Mouse (Mus musculus): ENCODE data around the gene Kif21b. TPM values are rescaled to one million over a fixed set of nuclear protein-coding genes. Genes with fewer than 3 reads are reported as not detected.

Gene Kif21b
- 22.5 and 40.5 TPM in 2 replicates for polyA plus RNA-seq (2011; ENCODE audit: insufficient read depth, insufficient read length, low replicate concordance, missing spikeins)

DNA sequence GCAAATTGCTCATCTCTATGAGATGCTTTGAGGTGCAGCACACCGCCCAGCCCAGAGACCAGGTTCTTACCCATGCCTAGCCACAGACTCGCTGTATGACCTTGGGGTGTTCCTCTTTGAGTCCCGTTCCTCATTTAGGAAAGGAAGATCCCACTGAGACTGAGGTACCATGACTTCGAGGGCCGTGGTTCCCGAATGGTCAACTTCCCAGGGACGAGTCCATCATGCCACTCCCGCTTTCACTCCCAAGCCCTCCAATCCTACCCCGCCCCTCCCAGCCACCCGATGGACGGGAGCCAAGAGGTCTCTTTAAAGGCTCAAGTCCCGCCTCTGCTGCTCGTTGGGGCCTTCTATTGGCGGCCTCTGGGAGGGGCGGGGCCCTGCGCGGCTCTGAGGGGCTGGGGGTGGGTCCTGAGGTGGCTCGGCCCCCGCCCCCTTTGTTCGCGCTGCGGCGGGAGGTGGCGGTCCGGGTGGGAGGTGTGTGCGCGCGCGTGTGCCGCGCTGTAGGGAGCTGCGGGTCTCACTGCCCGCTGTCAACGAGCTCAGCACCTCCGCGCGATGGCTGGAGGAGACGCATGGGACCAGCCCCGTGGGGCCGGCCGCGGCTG lies at the start of gene Kif21b:
Kif21b (plus strand) TSS at position 439 of the 608 bp plus-strand sequence.
- H3K4me1 ChIP-seq (ENCODE audit: control insufficient read depth, insufficient read depth, low read length) = peaks cover 11% of the 10 kb centered on the region; the same call in 1 of the 2 replicates
- TF ChIP-seq POLR2A (IDR thresholded peaks at IDR 0.05; ENCODE audit: borderline replicate concordance, control insufficient read depth, low read depth, low read length) (peak; percentile 65; the same call in 1 of the 2 replicates), CTCF (IDR thresholded peaks at IDR 0.05; ENCODE audit: control insufficient read depth, insufficient read depth, low read length) (no peak)
- peak within 1 kb of the TSS; percentile 94 for H3K27ac ChIP-seq (ENCODE audit: control insufficient read depth, insufficient read depth, low read depth, low read length, poor library complexity)
- H3K4me3 ChIP-seq (replicated peaks; ENCODE audit: control insufficient read depth, low read depth, low read length) = peak within 1 kb of the TSS; percentile 74
- under 1% methylated on average over 42 of the region's 42 CpGs for WGBS

DNA sequence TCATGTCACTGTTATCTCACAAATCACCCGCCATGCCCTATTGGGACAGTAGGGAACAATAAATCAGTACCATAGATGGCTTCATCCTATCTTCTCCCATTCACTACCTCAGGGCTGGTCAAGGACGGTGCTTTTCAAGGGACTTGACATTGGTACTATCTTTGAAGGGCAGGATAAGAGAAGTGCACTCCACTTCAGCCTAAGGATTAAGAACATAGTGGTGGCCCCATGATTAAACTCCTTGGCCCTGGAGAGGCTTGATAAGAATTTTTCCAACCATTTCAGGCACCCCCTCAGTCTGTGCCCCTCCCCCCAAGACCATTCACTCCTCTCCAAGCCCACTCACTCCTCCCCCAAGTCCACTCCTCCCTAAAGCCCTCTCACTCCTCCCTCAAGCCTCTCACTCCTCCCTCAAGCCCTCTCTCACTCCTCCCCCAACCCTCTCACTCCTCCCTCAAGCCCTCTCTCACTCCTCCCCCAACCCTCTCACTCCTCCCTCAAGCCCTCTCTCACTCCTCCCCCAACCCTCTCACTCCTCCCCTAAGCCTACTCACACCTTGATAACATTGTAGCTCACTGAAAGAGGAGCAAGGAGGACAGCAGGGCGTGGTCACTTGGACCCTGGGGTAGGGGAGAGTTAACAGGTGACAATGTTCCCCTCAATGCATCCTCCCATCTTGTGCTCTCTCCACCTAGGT lies 45.1 kb upstream of the Kif21b start:
- Histone ChIP-seq H3K27ac (ENCODE audit: control insufficient read depth, insufficient read depth, low read depth, low read length, poor library complexity) (no peak overlapping the region), H3K4me1 (ENCODE audit: control insufficient read depth, insufficient read depth, low read length) (no peaks in the 10 kb centered on the region), H3K4me3 (replicated peaks; ENCODE audit: control insufficient read depth, low read depth, low read length) (no peak overlapping the region)
- 62% methylated on average over 3 of the region's 3 CpGs for WGBS
- TF ChIP-seq POLR2A (IDR thresholded peaks at IDR 0.05; ENCODE audit: borderline replicate concordance, control insufficient read depth, low read depth, low read length) (no peak), CTCF (IDR thresholded peaks at IDR 0.05; ENCODE audit: control insufficient read depth, insufficient read depth, low read length) (no peak)

DNA sequence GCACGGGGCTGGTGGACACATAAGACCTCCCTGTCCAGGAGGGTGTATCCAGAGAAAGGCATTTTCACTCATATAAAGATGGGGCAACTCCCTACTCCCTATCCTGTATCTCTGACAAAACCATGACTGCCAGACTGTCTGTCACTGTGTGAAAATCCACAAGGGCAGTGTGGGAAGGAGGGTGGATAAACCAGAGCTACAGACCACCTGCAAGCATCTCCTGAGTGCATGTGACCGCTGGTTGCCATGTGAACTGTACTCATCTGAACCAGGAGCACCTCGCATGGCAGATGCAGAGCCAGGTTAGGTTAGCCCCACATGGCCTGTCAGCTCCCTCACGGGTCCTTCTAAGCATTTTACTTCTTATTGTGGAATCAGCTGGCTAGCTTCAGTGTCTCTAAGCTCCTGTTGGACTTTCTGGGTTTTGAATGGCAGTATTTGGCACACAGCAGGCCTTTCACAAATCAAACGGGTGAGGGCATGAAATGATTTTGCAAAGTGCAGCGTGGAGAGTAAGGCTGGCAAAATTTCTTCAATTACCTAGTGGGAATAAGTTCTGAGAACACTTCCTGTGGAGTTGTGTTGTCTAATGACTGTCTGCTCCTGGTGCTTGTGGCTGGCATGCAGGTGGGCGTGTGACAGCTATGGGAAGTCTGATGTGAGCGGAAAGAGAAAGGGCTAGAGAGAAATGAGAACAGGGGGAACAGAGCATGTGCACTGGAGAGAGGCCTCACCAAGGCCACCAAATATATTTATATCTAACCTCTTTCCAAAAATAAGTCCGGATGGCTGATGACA lies 41.6 kb upstream of the Kif21b start:
- Histone ChIP-seq H3K4me3 (replicated peaks; ENCODE audit: control insufficient read depth, low read depth, low read length) (no peak overlapping the region), H3K27ac (ENCODE audit: control insufficient read depth, insufficient read depth, low read depth, low read length, poor library complexity) (no peak overlapping the region), H3K4me1 (ENCODE audit: control insufficient read depth, insufficient read depth, low read length) (no peaks in the 10 kb centered on the region)
- WGBS = 68% methylated on average over 9 of the region's 9 CpGs
- TF ChIP-seq POLR2A (IDR thresholded peaks at IDR 0.05; ENCODE audit: borderline replicate concordance, control insufficient read depth, low read depth, low read length) (no peak), CTCF (IDR thresholded peaks at IDR 0.05; ENCODE audit: control insufficient read depth, insufficient read depth, low read length) (no peak)

DNA sequence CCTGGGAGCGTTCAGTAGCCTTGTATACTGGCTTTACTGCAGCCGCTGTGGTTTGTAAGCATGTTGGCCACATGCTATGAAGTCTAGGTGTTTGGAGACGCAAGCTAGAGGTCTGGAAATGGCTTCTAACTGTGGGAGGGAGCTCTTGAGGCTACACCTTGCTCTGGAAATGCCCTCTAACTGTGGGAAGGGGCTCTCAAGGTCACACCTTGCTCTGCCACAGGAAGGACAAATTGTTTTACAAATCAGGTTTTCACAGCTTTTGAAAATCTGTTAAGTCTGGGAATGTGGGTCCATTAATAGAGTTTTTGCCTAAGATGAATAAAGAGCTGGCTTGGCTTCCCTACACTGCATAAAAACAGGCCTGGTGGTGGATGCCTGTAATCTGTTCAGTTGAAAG lies 37.5 kb upstream of the Kif21b start:
- no peak for TF ChIP-seq POLR2A (IDR thresholded peaks at IDR 0.05; ENCODE audit: borderline replicate concordance, control insufficient read depth, low read depth, low read length)
- TF ChIP-seq CTCF (IDR thresholded peaks at IDR 0.05; ENCODE audit: control insufficient read depth, insufficient read depth, low read length) = no peak
- no peak overlapping the region for H3K4me3 ChIP-seq (replicated peaks; ENCODE audit: control insufficient read depth, low read depth, low read length)
- no peak overlapping the region for H3K27ac ChIP-seq (ENCODE audit: control insufficient read depth, insufficient read depth, low read depth, low read length, poor library complexity)
- WGBS = 73% methylated on average over 3 of the region's 3 CpGs
- no peaks in the 10 kb centered on the region for H3K4me1 ChIP-seq (ENCODE audit: control insufficient read depth, insufficient read depth, low read length)

DNA sequence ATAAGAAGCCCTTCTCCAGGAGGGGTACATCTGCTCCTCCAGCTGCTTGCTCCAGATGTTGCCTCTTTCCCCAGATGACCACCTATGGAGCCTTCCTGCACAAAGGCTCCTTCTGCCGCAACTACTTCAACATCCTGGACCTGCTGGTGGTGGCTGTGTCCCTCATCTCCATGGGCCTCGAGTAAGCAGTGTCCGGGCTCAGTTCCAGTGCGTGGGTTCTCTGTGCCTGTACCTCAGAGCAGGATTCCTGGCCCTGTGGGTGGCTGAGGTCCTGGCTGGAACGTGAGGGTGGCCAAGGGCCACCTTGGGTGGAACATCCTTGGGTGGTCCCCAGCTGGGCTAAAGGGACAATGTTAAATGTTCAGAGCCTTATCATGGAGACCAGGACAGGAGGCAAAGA lies 36.4 kb upstream of the Kif21b start:
- no peak overlapping the region for H3K27ac ChIP-seq (ENCODE audit: control insufficient read depth, insufficient read depth, low read depth, low read length, poor library complexity)
- no peaks in the 10 kb centered on the region for H3K4me1 ChIP-seq (ENCODE audit: control insufficient read depth, insufficient read depth, low read length)
- H3K4me3 ChIP-seq (replicated peaks; ENCODE audit: control insufficient read depth, low read depth, low read length) = no peak overlapping the region
- TF ChIP-seq POLR2A (IDR thresholded peaks at IDR 0.05; ENCODE audit: borderline replicate concordance, control insufficient read depth, low read depth, low read length) (no peak), CTCF (IDR thresholded peaks at IDR 0.05; ENCODE audit: control insufficient read depth, insufficient read depth, low read length) (no peak)
- 89% methylated on average over 5 of the region's 5 CpGs for WGBS

DNA sequence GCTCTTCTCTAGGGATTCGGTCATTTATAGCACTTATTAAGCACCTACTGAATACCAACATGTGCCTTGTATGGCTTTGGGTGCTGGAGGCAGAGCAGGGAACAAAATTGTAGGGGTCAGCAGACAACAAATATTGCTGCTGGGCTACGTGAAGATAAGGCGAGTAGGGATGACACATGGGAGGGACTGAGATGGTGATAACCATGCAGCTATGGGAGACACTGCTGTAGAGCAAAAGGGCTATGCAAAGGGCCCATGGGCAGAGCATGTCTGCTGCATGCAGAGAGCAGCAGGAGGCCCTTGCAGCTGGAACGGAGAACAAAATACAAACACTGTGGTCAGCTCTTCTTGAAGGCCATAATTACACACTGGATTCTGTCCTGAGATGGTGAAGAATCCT lies 29.1 kb upstream of the Kif21b start:
- TF ChIP-seq POLR2A (IDR thresholded peaks at IDR 0.05; ENCODE audit: borderline replicate concordance, control insufficient read depth, low read depth, low read length) (no peak), CTCF (IDR thresholded peaks at IDR 0.05; ENCODE audit: control insufficient read depth, insufficient read depth, low read length) (no peak)
- H3K27ac ChIP-seq (ENCODE audit: control insufficient read depth, insufficient read depth, low read depth, low read length, poor library complexity) = no peak overlapping the region
- 74% methylated on average over 4 of the region's 4 CpGs for WGBS
- no peak overlapping the region for H3K4me3 ChIP-seq (replicated peaks; ENCODE audit: control insufficient read depth, low read depth, low read length)
- no peaks in the 10 kb centered on the region for H3K4me1 ChIP-seq (ENCODE audit: control insufficient read depth, insufficient read depth, low read length)

DNA sequence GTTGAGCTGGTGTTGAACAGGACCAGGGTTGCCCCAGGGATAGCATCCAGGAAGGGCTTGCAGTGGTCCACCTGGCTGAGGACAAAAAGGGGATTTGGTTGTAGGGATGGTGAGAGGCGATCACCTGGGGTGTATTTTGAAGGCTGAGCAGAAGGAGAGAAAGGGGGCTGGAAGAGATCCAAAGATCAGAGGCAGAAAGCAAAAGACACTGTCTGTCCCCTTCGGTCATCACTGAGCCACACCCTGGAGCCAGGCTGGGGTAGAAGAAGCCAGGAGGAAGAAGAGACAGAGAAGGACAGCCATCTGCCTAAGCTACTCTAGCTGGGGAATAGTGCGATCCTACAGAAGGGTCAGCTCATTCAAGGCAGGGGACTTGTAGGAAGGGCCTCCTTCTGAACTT lies 28.6 kb upstream of the Kif21b start:
- 70% methylated on average over 3 of the region's 3 CpGs for whole genome bisulfite sequencing
- H3K27ac ChIP-seq (ENCODE audit: control insufficient read depth, insufficient read depth, low read depth, low read length, poor library complexity) = no peak overlapping the region
- TF ChIP-seq CTCF (IDR thresholded peaks at IDR 0.05; ENCODE audit: control insufficient read depth, insufficient read depth, low read length) (no peak), POLR2A (IDR thresholded peaks at IDR 0.05; ENCODE audit: borderline replicate concordance, control insufficient read depth, low read depth, low read length) (no peak)

DNA sequence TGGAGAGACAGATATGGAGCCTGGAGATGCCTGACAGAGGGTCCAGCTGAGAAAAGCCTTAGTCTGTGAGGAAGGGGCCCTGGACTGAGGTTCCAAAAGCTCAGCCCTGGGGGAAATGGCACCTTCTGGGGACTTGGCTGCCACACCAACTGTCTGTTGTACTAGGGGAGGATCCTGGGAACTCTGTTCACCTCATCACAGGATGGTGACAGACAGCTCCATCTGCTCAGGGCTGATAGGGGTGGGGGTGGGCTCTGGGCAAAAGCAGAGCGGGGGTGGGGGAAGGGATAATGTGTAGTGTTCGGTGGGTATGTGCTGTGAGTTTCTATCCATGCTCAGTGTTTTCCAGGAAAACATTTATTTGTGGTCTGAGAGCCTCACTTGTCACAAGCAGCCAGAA lies 28.2 kb upstream of the Kif21b start:
- Histone ChIP-seq H3K27ac (ENCODE audit: control insufficient read depth, insufficient read depth, low read depth, low read length, poor library complexity) (no peak overlapping the region), H3K4me1 (ENCODE audit: control insufficient read depth, insufficient read depth, low read length) (no peaks in the 10 kb centered on the region), H3K4me3 (replicated peaks; ENCODE audit: control insufficient read depth, low read depth, low read length) (no peak overlapping the region)
- TF ChIP-seq POLR2A (IDR thresholded peaks at IDR 0.05; ENCODE audit: borderline replicate concordance, control insufficient read depth, low read depth, low read length) (no peak), CTCF (IDR thresholded peaks at IDR 0.05; ENCODE audit: control insufficient read depth, insufficient read depth, low read length) (no peak)
- WGBS = 58% methylated on average over 2 of the region's 2 CpGs

More for the DNA sequence above, 28.6 kb upstream of the Kif21b start:
- H3K4me3 ChIP-seq (replicated peaks; ENCODE audit: control insufficient read depth, low read depth, low read length) = no peak overlapping the region
- no peaks in the 10 kb centered on the region for H3K4me1 ChIP-seq (ENCODE audit: control insufficient read depth, insufficient read depth, low read length)

All from bone marrow, adult 2 months (tissue).